Mouse (Mus musculus): ENCODE results near the gene Zfp78. TPM values are rescaled to one million over a fixed set of nuclear protein-coding genes. Genes with fewer than 3 reads are reported as not detected.

Gene Zfp78
- polyA plus RNA-seq, 1 experiment from 2014 or later = 2.1 TPM

- no peak overlapping the region for H3K27ac ChIP-seq (ENCODE audit: low read depth)
These were observed 9.9 kb downstream of the Zfp78 start for GRCm38 (mm10) chr7:6372993-6373392.

GRCm38 (mm10) chr7:6378441-6378840 lies 15.4 kb downstream of the Zfp78 start:
- WGBS = 83% methylated on average over 8 of the region's 8 CpGs
- Histone ChIP-seq H3K9ac (ENCODE audit: low read length) (no peak overlapping the region), H3K9me3 (ENCODE audit: control insufficient read depth, low read length) (no peaks in the 10 kb centered on the region), H3K36me3 (ENCODE audit: control insufficient read depth, insufficient read depth, low read length) (peaks cover 7% of the 10 kb centered on the region; the same call in 1 of the 2 replicates), H3K4me3 (ENCODE audit: low read depth, low read length) (no peak overlapping the region), H3K27ac (ENCODE audit: low read depth) (no peak overlapping the region), H3K4me1 (replicated peaks; ENCODE audit: control insufficient read depth, insufficient read depth, low read length) (peaks cover under 1% of the 10 kb centered on the region), H3K27me3 (replicated peaks; ENCODE audit: control insufficient read depth, insufficient read depth, low read length) (no peaks in the 10 kb centered on the region), H3K4me2 (ENCODE audit: low read length) (no peak overlapping the region)
- DNase-seq (ENCODE audit: low spot score) (no peak), ATAC-seq (replicated peaks; ENCODE audit: low FRiP score, low TSS enrichment, low read depth) (no peak)

More at GRCm38 (mm10) chr7:6372993-6373392, 9.9 kb downstream of the Zfp78 start:
- no peak overlapping the region for H3K9ac ChIP-seq (ENCODE audit: low read length)
- WGBS = 88% methylated on average over 3 of the region's 3 CpGs
- H3K27me3 ChIP-seq (replicated peaks; ENCODE audit: control insufficient read depth, insufficient read depth, low read length) = no peaks in the 10 kb centered on the region
- H3K4me1 ChIP-seq (replicated peaks; ENCODE audit: control insufficient read depth, insufficient read depth, low read length) = no peaks in the 10 kb centered on the region
- H3K36me3 ChIP-seq (ENCODE audit: control insufficient read depth, insufficient read depth, low read length) = no peaks in the 10 kb centered on the region
- no peaks in the 10 kb centered on the region for H3K9me3 ChIP-seq (ENCODE audit: control insufficient read depth, low read length)
- H3K4me3 ChIP-seq (ENCODE audit: low read depth, low read length) = no peak overlapping the region
- no peak for DNase-seq (ENCODE audit: low spot score)
- no peak overlapping the region for H3K4me2 ChIP-seq (ENCODE audit: low read length)
- ATAC-seq (replicated peaks; ENCODE audit: low FRiP score, low TSS enrichment, low read depth) = no peak

- Histone ChIP-seq H3K4me1 (replicated peaks; ENCODE audit: control insufficient read depth, insufficient read depth, low read length) (peaks cover 8% of the 10 kb centered on the region), H3K36me3 (ENCODE audit: control insufficient read depth, insufficient read depth, low read length) (peaks cover 7% of the 10 kb centered on the region; the same call in 1 of the 2 replicates), H3K27ac (ENCODE audit: low read depth) (no peak overlapping the region), H3K9me3 (ENCODE audit: control insufficient read depth, low read length) (no peaks in the 10 kb centered on the region), H3K27me3 (replicated peaks; ENCODE audit: control insufficient read depth, insufficient read depth, low read length) (no peaks in the 10 kb centered on the region), H3K9ac (ENCODE audit: low read length) (no peak overlapping the region), H3K4me2 (ENCODE audit: low read length) (no peak overlapping the region), H3K4me3 (ENCODE audit: low read depth, low read length) (no peak overlapping the region)
- ATAC-seq (replicated peaks; ENCODE audit: low FRiP score, low TSS enrichment, low read depth) (no peak), DNase-seq (ENCODE audit: low spot score) (no peak)
- WGBS = 74% methylated on average over 2 of the region's 2 CpGs
These were observed 18.4 kb downstream of the Zfp78 start for GRCm38 (mm10) chr7:6381431-6381830.

GRCm38 (mm10) chr7:6383044-6383455 lies 20.0 kb downstream of the Zfp78 start, which contains the start of gene Zfp28:
Zfp28 (plus strand) TSS chr7:6383295.
- Histone ChIP-seq H3K4me2 (ENCODE audit: low read length) (peak within 1 kb of the TSS; percentile 75), H3K4me3 (ENCODE audit: low read depth, low read length) (peak within 1 kb of the TSS; percentile 44), H3K9ac (ENCODE audit: low read length) (peak within 1 kb of the TSS; percentile 51), H3K27me3 (replicated peaks; ENCODE audit: control insufficient read depth, insufficient read depth, low read length) (no peaks in the 10 kb centered on the region), H3K27ac (ENCODE audit: low read depth) (no peak within 1 kb of the TSS), H3K9me3 (ENCODE audit: control insufficient read depth, low read length) (no peaks in the 10 kb centered on the region), H3K4me1 (replicated peaks; ENCODE audit: control insufficient read depth, insufficient read depth, low read length) (peaks cover 8% of the 10 kb centered on the region), H3K36me3 (ENCODE audit: control insufficient read depth, insufficient read depth, low read length) (peaks cover 7% of the 10 kb centered on the region; the same call in 1 of the 2 replicates)
- under 1% methylated on average over 28 of the region's 28 CpGs for WGBS
- peak; percentile 96 for DNase-seq (ENCODE audit: low spot score)
- ATAC-seq (replicated peaks; ENCODE audit: low FRiP score, low TSS enrichment, low read depth) = peak; percentile 96

GRCm38 (mm10) chr7:6384011-6384410 lies 20.9 kb downstream of the Zfp78 start:
- Histone ChIP-seq H3K4me1 (replicated peaks; ENCODE audit: control insufficient read depth, insufficient read depth, low read length) (peaks cover 8% of the 10 kb centered on the region), H3K27me3 (replicated peaks; ENCODE audit: control insufficient read depth, insufficient read depth, low read length) (no peaks in the 10 kb centered on the region), H3K9ac (ENCODE audit: low read length) (no peak overlapping the region), H3K27ac (ENCODE audit: low read depth) (no peak overlapping the region), H3K4me2 (ENCODE audit: low read length) (peak overlapping the region; percentile 75), H3K36me3 (ENCODE audit: control insufficient read depth, insufficient read depth, low read length) (peaks cover 4% of the 10 kb centered on the region; the same call in 1 of the 2 replicates), H3K4me3 (ENCODE audit: low read depth, low read length) (peak overlapping the region; percentile 44), H3K9me3 (ENCODE audit: control insufficient read depth, low read length) (no peaks in the 10 kb centered on the region)
- no peak for DNase-seq (ENCODE audit: low spot score)
- ATAC-seq (replicated peaks; ENCODE audit: low FRiP score, low TSS enrichment, low read depth) = no peak
- 62% methylated on average over 8 of the region's 8 CpGs for WGBS

GRCm38 (mm10) chr7:6386995-6387394 lies 23.9 kb downstream of the Zfp78 start:
- no peak overlapping the region for H3K27ac ChIP-seq (ENCODE audit: low read depth)
- peaks cover 25% of the 10 kb centered on the region for H3K36me3 ChIP-seq (ENCODE audit: control insufficient read depth, insufficient read depth, low read length)
- H3K4me1 ChIP-seq (replicated peaks; ENCODE audit: control insufficient read depth, insufficient read depth, low read length) = peaks cover 8% of the 10 kb centered on the region
- WGBS = 95% methylated on average over 8 of the region's 8 CpGs
- H3K9ac ChIP-seq (ENCODE audit: low read length) = no peak overlapping the region
- DNase-seq (ENCODE audit: low spot score) (no peak), ATAC-seq (replicated peaks; ENCODE audit: low FRiP score, low TSS enrichment, low read depth) (no peak)
- no peaks in the 10 kb centered on the region for H3K27me3 ChIP-seq (replicated peaks; ENCODE audit: control insufficient read depth, insufficient read depth, low read length)
- H3K4me2 ChIP-seq (ENCODE audit: low read length) = no peak overlapping the region
- no peaks in the 10 kb centered on the region for H3K9me3 ChIP-seq (ENCODE audit: control insufficient read depth, low read length)
- H3K4me3 ChIP-seq (ENCODE audit: low read depth, low read length) = no peak overlapping the region

- ATAC-seq (replicated peaks; ENCODE audit: low FRiP score, low TSS enrichment, low read depth) (no peak), DNase-seq (ENCODE audit: low spot score) (no peak)
- no peak overlapping the region for H3K27ac ChIP-seq (ENCODE audit: low read depth)
- no peaks in the 10 kb centered on the region for H3K9me3 ChIP-seq (ENCODE audit: control insufficient read depth, low read length)
- no peak overlapping the region for H3K9ac ChIP-seq (ENCODE audit: low read length)
- H3K4me1 ChIP-seq (replicated peaks; ENCODE audit: control insufficient read depth, insufficient read depth, low read length) = peaks cover 3% of the 10 kb centered on the region; the same call in 1 of the 2 replicates
- no peaks in the 10 kb centered on the region for H3K27me3 ChIP-seq (replicated peaks; ENCODE audit: control insufficient read depth, insufficient read depth, low read length)
- no peak overlapping the region for H3K4me2 ChIP-seq (ENCODE audit: low read length)
- no peak overlapping the region for H3K4me3 ChIP-seq (ENCODE audit: low read depth, low read length)
- peaks cover 39% of the 10 kb centered on the region for H3K36me3 ChIP-seq (ENCODE audit: control insufficient read depth, insufficient read depth, low read length)
- WGBS = 86% methylated on average over 5 of the region's 5 CpGs
These were observed 25.9 kb downstream of the Zfp78 start for GRCm38 (mm10) chr7:6388971-6389370.

GRCm38 (mm10) chr7:6389449-6389848 lies 26.4 kb downstream of the Zfp78 start:
- no peaks in the 10 kb centered on the region for H3K4me1 ChIP-seq (replicated peaks; ENCODE audit: control insufficient read depth, insufficient read depth, low read length)
- no peak overlapping the region for H3K4me2 ChIP-seq (ENCODE audit: low read length)
- no peaks in the 10 kb centered on the region for H3K27me3 ChIP-seq (replicated peaks; ENCODE audit: control insufficient read depth, insufficient read depth, low read length)
- no peaks in the 10 kb centered on the region for H3K9me3 ChIP-seq (ENCODE audit: control insufficient read depth, low read length)
- ATAC-seq (replicated peaks; ENCODE audit: low FRiP score, low TSS enrichment, low read depth) (no peak), DNase-seq (ENCODE audit: low spot score) (no peak)
- H3K27ac ChIP-seq (ENCODE audit: low read depth) = no peak overlapping the region
- 63% methylated on average over 5 of the region's 5 CpGs for WGBS
- no peak overlapping the region for H3K4me3 ChIP-seq (ENCODE audit: low read depth, low read length)
- no peak overlapping the region for H3K9ac ChIP-seq (ENCODE audit: low read length)
- peaks cover 43% of the 10 kb centered on the region for H3K36me3 ChIP-seq (ENCODE audit: control insufficient read depth, insufficient read depth, low read length)
